Mouse (Mus musculus) heart, postnatal 0 days (tissue): ENCODE measurements around the gene Med22. TPM values are rescaled to one million over a fixed set of nuclear protein-coding genes. Genes with fewer than 3 reads are reported as not detected.

Source experiments
- ATAC-seq: fragments of 200-750 bp; cut with Nextera tagmentation; 2 replicates; pipeline ENCODE4 v1.8.0; 2017; ENCODE audit warnings: low read depth, moderate number of reproducible peaks, moderate library complexity; ENCODE audit not compliant: insufficient read depth
- DNase-seq: peaks from one replicate; pipeline ENCODE4 v3.0.0-alpha.2; 2016; ENCODE audit warnings: low spot score
- H3K27ac ChIP-seq: fragments of 300-500 bp; sonication (generic); 2 replicates; pipeline ENCODE4 v1.5.1; 2014; ENCODE audit warnings: low read depth, mild to moderate bottlenecking
- H3K27me3 ChIP-seq: fragments of 300-500 bp; sonication (generic); 2 replicates; pipeline ENCODE4 v1.6.1; 2014; ENCODE audit warnings: low read length, mixed read lengths; ENCODE audit not compliant: control insufficient read depth, insufficient read depth
- H3K36me3 ChIP-seq: fragments of 300-500 bp; sonication (generic); replicated peaks from 2 replicates; pipeline ENCODE4 v1.6.1; 2014; ENCODE audit warnings: low read length, mixed read lengths; ENCODE audit not compliant: control insufficient read depth, insufficient read depth
- H3K4me1 ChIP-seq: fragments of 300-500 bp; sonication (generic); 2 replicates; pipeline ENCODE4 v1.6.1; 2014; ENCODE audit warnings: antibody characterized with exemption; ENCODE audit not compliant: control insufficient read depth, insufficient read depth
- H3K4me2 ChIP-seq: fragments of 300-500 bp; sonication (generic); 2 replicates; pipeline ENCODE4 v1.6.1; 2014; ENCODE audit warnings: low read depth, mild to moderate bottlenecking, low read length, moderate library complexity
- H3K4me3 ChIP-seq: fragments of 300-500 bp; sonication (generic); 2 replicates; pipeline ENCODE4 v1.5.1; 2014; ENCODE audit warnings: low read depth, low read length
- H3K9ac ChIP-seq: fragments of 300-500 bp; sonication (generic); replicated peaks from 2 replicates; pipeline ENCODE4 v1.6.1; 2014; ENCODE audit warnings: low read depth, low read length, mixed read lengths
- H3K9me3 ChIP-seq: fragments of 300-500 bp; sonication (generic); replicated peaks from 2 replicates; pipeline ENCODE4 v1.6.1; 2016; ENCODE audit warnings: low read length; ENCODE audit not compliant: control insufficient read depth
- CTCF ChIP-seq: IDR thresholded peaks from 2 replicates; pipeline ENCODE4 v1.5.1; 2016; ENCODE audit warnings: antibody characterized with exemption, control low read depth, low read depth
- EP300 ChIP-seq: IDR thresholded peaks from 2 replicates; pipeline ENCODE4 v1.6.1; 2016; ENCODE audit warnings: antibody characterized with exemption, low read depth
- WGBS: fragments of 180-500 bp; shearing (Covaris S2); extraction: QIAGEN DNeasy Blood & Tissue Kit; methylation state at CpG from one replicate; pipeline ENCODE4 v1.1.7; 2014; 5-methylcytosine and 5-hydroxymethylcytosine counted together
- polyA plus RNA-seq: library from polyadenylated mRNA; unstranded; fragments of >200 nt; fragmentation: Nextera tagmentation; extraction: Ambion mirVana; gene quantifications from 2 replicates; pipeline ENCODE4 v1.2.1, GENCODE M21; 2015
- total RNA-seq: library from RNA; depleted of rRNA; stranded (reverse); fragments of >200 nt; gene quantifications from 2 replicates; pipeline ENCODE4 v1.2.3, GENCODE M21; 2014; ENCODE audit warnings: low replicate concordance

The Med22 gene
- total and polyA plus RNA-seq, 2 experiments from 2014 or later = 35.2 to 38.0 TPM

DNA sequence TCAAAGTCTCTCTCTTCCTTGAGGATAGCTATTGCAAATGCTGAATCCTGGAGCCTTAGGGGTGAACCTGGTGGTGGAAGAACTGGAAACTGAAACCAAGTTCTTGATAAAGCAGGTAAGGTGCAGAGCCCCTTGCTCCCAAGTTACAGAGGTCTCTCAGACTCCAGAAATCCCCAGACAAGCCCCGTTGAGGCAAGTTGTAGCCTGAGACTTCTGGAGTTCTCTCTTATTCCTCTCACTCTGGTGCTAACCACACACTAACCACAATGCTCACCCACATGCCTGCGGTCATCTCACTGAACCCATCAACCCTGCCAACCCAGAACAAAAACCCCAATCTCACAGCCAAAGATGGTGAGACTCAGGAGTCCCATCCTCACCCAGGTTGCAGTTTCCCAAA lies 24.8 kb upstream of the Med22 start:
- ATAC-seq (no peak), DNase-seq (no peak)
- H3K4me1 ChIP-seq = peaks cover 24% of the 10 kb centered on the region
- no peak overlapping the region for H3K9ac ChIP-seq
- no peaks in the 10 kb centered on the region for H3K36me3 ChIP-seq
- no peak overlapping the region for H3K27ac ChIP-seq
- 92% methylated on average over 2 of the region's 2 CpGs for WGBS
- H3K4me3 ChIP-seq = no peak overlapping the region
- no peaks in the 10 kb centered on the region for H3K27me3 ChIP-seq
- H3K4me2 ChIP-seq = no peak overlapping the region
- H3K9me3 ChIP-seq = no peaks in the 10 kb centered on the region
- TF ChIP-seq CTCF = no peak
- no peak for TF ChIP-seq EP300

GRCm38 (mm10) chr2:26933304-26934055 lies 23.0 kb upstream of the Med22 start, which contains the start of the genes Surf4 and Stkld1:
Surf4 (minus strand) TSS chr2:26933928.
Stkld1 (plus strand) TSS chr2:26934047.
- TF ChIP-seq CTCF = no peak
- TF ChIP-seq EP300 = no peak
- peak; percentile 97 for ATAC-seq
- H3K36me3 ChIP-seq = peaks cover 3% of the 10 kb centered on the region; the same call in 1 of the 2 replicates
- H3K9me3 ChIP-seq = no peaks in the 10 kb centered on the region
- no peaks in the 10 kb centered on the region for H3K27me3 ChIP-seq
- H3K9ac ChIP-seq = peak within 1 kb of the TSS; percentile 98
- H3K27ac ChIP-seq = peak within 1 kb of the TSS; percentile 94
- WGBS = 2% methylated on average over 31 of the region's 70 CpGs
- H3K4me2 ChIP-seq = peak within 1 kb of the TSS; percentile 79
- H3K4me1 ChIP-seq = peaks cover 25% of the 10 kb centered on the region
- peak within 1 kb of the TSS; percentile 90 for H3K4me3 ChIP-seq
- DNase-seq = peak; percentile 95

DNA sequence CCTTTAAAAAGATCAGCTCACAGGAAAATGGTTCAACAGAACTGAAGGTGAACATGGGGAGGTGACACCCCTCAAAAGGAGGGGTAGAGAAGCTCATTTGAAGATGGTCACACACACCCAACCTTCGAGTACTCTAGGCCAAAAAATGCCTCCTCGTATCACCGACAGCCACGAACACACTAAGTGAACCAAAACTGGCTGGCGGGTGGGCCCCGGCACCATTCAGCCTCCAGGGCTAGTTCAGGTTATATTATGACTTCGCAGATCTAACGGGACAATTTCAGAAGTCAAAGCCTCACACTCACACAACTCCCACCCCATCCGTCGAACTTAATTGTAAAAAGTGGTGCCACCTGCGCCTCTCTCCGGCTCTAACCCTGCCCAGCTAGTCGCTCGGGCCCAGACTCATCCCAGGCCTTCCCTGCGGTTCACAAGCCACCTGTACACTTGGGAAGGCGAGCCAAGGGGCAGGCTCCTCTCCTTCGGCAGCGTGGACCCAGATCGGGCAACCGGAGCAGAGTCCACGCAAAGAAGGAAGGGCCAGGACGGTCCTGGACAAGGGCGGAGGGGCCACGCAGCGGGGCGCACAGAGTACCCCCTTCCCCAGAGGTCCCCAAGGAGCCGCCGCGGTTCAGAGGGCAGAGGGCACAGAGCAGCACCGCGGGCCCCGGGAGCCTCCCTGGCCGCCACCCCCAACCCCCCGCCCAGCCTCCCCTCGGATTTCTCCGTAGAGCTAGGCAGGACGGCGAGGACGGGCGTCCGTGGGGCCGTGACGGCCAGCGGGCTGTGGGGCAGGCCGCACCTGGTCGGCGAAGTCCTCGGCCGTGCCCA lies 22.2 kb upstream of the Med22 start:
- peak overlapping the region; percentile 94 for H3K27ac ChIP-seq

GRCm38 (mm10) chr2:26930390-26930789 lies 19.9 kb upstream of the Med22 start:
- Histone ChIP-seq H3K4me3 (no peak overlapping the region), H3K27me3 (no peaks in the 10 kb centered on the region), H3K9ac (no peak overlapping the region), H3K36me3 (peaks cover 31% of the 10 kb centered on the region), H3K9me3 (no peaks in the 10 kb centered on the region), H3K27ac (no peak overlapping the region), H3K4me2 (no peak overlapping the region), H3K4me1 (peaks cover 25% of the 10 kb centered on the region)
- 25% methylated on average over 1 of the region's 1 CpGs for WGBS
- DNase-seq (peak; percentile 66), ATAC-seq (no peak)
- TF ChIP-seq CTCF (peak; percentile 65), EP300 (no peak)

More for the DNA sequence above, 22.2 kb upstream of the Med22 start:
- peaks cover 9% of the 10 kb centered on the region for H3K36me3 ChIP-seq
- ATAC-seq = no peak
- under 1% methylated on average over 46 of the region's 49 CpGs for WGBS
- peak overlapping the region; percentile 90 for H3K4me3 ChIP-seq
- no peak for DNase-seq
- peaks cover 25% of the 10 kb centered on the region for H3K4me1 ChIP-seq
- H3K9me3 ChIP-seq = no peaks in the 10 kb centered on the region
- H3K9ac ChIP-seq = peak overlapping the region; percentile 98
- no peaks in the 10 kb centered on the region for H3K27me3 ChIP-seq
- TF ChIP-seq CTCF (no peak), EP300 (no peak)
- peak overlapping the region; percentile 79 for H3K4me2 ChIP-seq

DNA sequence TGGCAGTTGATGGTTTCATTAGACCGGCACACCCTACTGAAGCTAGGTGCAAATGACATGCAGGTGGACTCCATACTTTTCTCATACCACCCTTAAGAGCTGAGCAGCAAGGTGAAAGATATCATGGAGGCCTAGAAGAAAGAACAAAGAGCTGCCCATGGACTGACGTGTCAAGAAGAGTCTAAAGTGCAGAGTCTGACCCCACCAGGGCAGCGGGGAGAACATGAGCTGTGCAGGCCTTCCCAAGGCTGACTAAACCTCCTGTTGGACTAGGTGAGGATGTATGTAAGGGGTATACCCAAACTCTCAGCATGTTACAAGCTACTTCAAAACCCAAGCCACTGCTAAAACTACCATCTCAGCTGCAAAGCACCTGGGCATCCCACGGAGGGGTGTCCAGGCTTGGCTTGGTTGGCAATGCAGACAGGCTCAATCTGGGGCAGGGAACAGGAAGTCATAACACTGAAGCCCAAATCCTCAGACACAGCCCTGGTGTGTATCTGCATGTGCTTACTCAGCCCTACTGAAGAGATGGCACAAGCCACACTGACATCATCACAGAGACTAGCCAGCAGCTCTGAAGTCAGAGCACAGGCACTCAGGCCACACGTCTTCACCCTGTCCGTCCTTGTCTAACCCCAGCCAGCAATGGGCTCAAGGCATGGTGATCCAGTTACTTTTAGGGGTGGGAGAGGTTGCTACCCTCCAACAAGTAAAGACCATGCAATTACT lies 17.4 kb upstream of the Med22 start:
- no peak overlapping the region for H3K4me2 ChIP-seq
- no peak overlapping the region for H3K9ac ChIP-seq
- WGBS = 74% methylated on average over 6 of the region's 6 CpGs
- H3K36me3 ChIP-seq = peaks cover 55% of the 10 kb centered on the region
- TF ChIP-seq EP300 (no peak), CTCF (no peak)
- DNase-seq = no peak
- H3K27me3 ChIP-seq = no peaks in the 10 kb centered on the region
- H3K9me3 ChIP-seq = no peaks in the 10 kb centered on the region
- ATAC-seq = no peak
- H3K27ac ChIP-seq = no peak overlapping the region
- peaks cover 21% of the 10 kb centered on the region for H3K4me1 ChIP-seq
- no peak overlapping the region for H3K4me3 ChIP-seq
